Mouse (Mus musculus) intestine, embryonic 16.5 days (tissue): ENCODE results near the gene Rnf10. TPM values are rescaled to one million over a fixed set of nuclear protein-coding genes. Genes with fewer than 3 reads are reported as not detected.

Source experiments
- ATAC-seq: fragments of 200-750 bp; cut with Nextera tagmentation; 2 replicates; pipeline ENCODE4 v1.8.0; 2017; ENCODE audit warnings: moderate TSS enrichment, moderate library complexity
- H3K27ac ChIP-seq: fragments of 300-500 bp; sonication (generic); 2 replicates; pipeline ENCODE4 v1.5.1; 2014; ENCODE audit warnings: mild to moderate bottlenecking, low read length
- H3K27me3 ChIP-seq: fragments of 300-500 bp; sonication (generic); replicated peaks from 2 replicates; pipeline ENCODE4 v1.6.1; 2014; ENCODE audit warnings: low read length, control low read depth, mixed read lengths; ENCODE audit not compliant: control insufficient read depth, insufficient read depth
- H3K36me3 ChIP-seq: fragments of 300-500 bp; sonication (generic); 2 replicates; pipeline ENCODE4 v1.6.1; 2014; ENCODE audit warnings: low read length, control low read depth; ENCODE audit not compliant: control insufficient read depth, insufficient read depth
- H3K4me1 ChIP-seq: fragments of 300-500 bp; sonication (generic); 2 replicates; pipeline ENCODE4 v1.6.1; 2014; ENCODE audit warnings: low read length, control low read depth, mixed read lengths; ENCODE audit not compliant: control insufficient read depth, insufficient read depth
- H3K4me2 ChIP-seq: fragments of 300-500 bp; sonication (generic); 2 replicates; pipeline ENCODE4 v1.6.1; 2014; ENCODE audit warnings: low read depth, low read length, control low read depth
- H3K4me3 ChIP-seq: fragments of 300-500 bp; sonication (generic); 2 replicates; pipeline ENCODE4 v1.5.1; 2014; ENCODE audit warnings: mild to moderate bottlenecking, low read length
- H3K9ac ChIP-seq: fragments of 300-500 bp; sonication (generic); 2 replicates; pipeline ENCODE4 v1.6.1; 2014; ENCODE audit warnings: low read depth, low read length
- H3K9me3 ChIP-seq: fragments of 300-500 bp; sonication (generic); 2 replicates; pipeline ENCODE4 v1.6.1; 2016; ENCODE audit warnings: low read length, control low read depth; ENCODE audit not compliant: control insufficient read depth
- WGBS: fragments of 180-500 bp; shearing (Covaris S2); extraction: QIAGEN DNeasy Blood & Tissue Kit; methylation state at CpG from one replicate; pipeline ENCODE4 v1.1.7; 2014; 5-methylcytosine and 5-hydroxymethylcytosine counted together
- polyA plus RNA-seq: library from polyadenylated mRNA; unstranded; fragments of >200 nt; fragmentation: Nextera tagmentation; extraction: Ambion mirVana; gene quantifications from 2 replicates; pipeline ENCODE4 v1.2.1, GENCODE M21; 2015

The Rnf10 gene
- polyA plus RNA-seq, 1 experiment from 2014 or later, result 90.4 TPM

GRCm38 (mm10) chr5:115193669-115194625, 78.8 kb downstream of the Rnf10 start, which contains the start of gene Cabp1:
TSS of gene Cabp1 (minus strand) at chr5:115194381.
- no peaks in the 10 kb centered on the region for H3K9me3 ChIP-seq
- peak within 1 kb of the TSS; percentile 100 for H3K4me2 ChIP-seq
- H3K36me3 ChIP-seq, result no peaks in the 10 kb centered on the region
- H3K4me1 ChIP-seq, result peaks cover 19% of the 10 kb centered on the region
- under 1% methylated on average over 98 of the region's 116 CpGs for WGBS
- no peak within 1 kb of the TSS for H3K27ac ChIP-seq
- H3K9ac ChIP-seq, result peak within 1 kb of the TSS; percentile 54
- H3K4me3 ChIP-seq, result peak within 1 kb of the TSS; percentile 61
- peaks cover 58% of the 10 kb centered on the region for H3K27me3 ChIP-seq
- peak; percentile 81 for ATAC-seq

GRCm38 (mm10) chr5:115193226-115193625, 79.5 kb downstream of the Rnf10 start:
- H3K36me3 ChIP-seq, result no peaks in the 10 kb centered on the region
- peak overlapping the region; percentile 61 for H3K4me3 ChIP-seq
- H3K27ac ChIP-seq, result no peak overlapping the region
- ATAC-seq, result peak; percentile 63
- H3K4me2 ChIP-seq, result peak overlapping the region; percentile 100
- under 1% methylated on average over 34 of the region's 34 CpGs for WGBS
- H3K9ac ChIP-seq, result peak overlapping the region; percentile 54
- peaks cover 58% of the 10 kb centered on the region for H3K27me3 ChIP-seq
- H3K9me3 ChIP-seq, result peaks cover 5% of the 10 kb centered on the region; the same call in 1 of the 2 replicates
- H3K4me1 ChIP-seq, result peaks cover 19% of the 10 kb centered on the region

GRCm38 (mm10) chr5:115192828-115193195, 79.9 kb downstream of the Rnf10 start:
- WGBS, result 16% methylated on average over 7 of the region's 7 CpGs
- H3K36me3 ChIP-seq, result no peaks in the 10 kb centered on the region
- no peak overlapping the region for H3K27ac ChIP-seq
- H3K4me2 ChIP-seq, result peak overlapping the region; percentile 100
- peaks cover 58% of the 10 kb centered on the region for H3K27me3 ChIP-seq
- H3K4me3 ChIP-seq, result peak overlapping the region; percentile 61
- peaks cover 5% of the 10 kb centered on the region; the same call in 1 of the 2 replicates for H3K9me3 ChIP-seq
- peaks cover 19% of the 10 kb centered on the region for H3K4me1 ChIP-seq
- peak overlapping the region; percentile 54; the same call in 1 of the 2 replicates for H3K9ac ChIP-seq
- ATAC-seq, result no peak

- Histone ChIP-seq H3K36me3 (no peaks in the 10 kb centered on the region), H3K4me2 (no peak overlapping the region), H3K9me3 (peaks cover 5% of the 10 kb centered on the region; the same call in 1 of the 2 replicates), H3K27me3 (peaks cover 58% of the 10 kb centered on the region), H3K4me1 (peaks cover 19% of the 10 kb centered on the region), H3K27ac (no peak overlapping the region), H3K9ac (no peak overlapping the region), H3K4me3 (no peak overlapping the region)
- WGBS, result 10% methylated on average over 29 of the region's 29 CpGs
- ATAC-seq, result no peak
Measured at GRCm38 (mm10) chr5:115191880-115192827, 80.5 kb downstream of the Rnf10 start.

Other genes with a start within 250 kb of the Rnf10 start
- gene Gm10401, start 174.6 kb downstream of the Rnf10 start, polyA plus RNA-seq, result 17.6 and 22.0 TPM in 2 replicates
- 150 and 162 TPM in 2 replicates for gene Acads, start 153.6 kb downstream of the Rnf10 start, polyA plus RNA-seq
- gene Unc119b, start 137.9 kb downstream of the Rnf10 start, polyA plus RNA-seq, result 22.1 and 23.2 TPM in 2 replicates
- gene Mlec, start 114.7 kb downstream of the Rnf10 start, polyA plus RNA-seq, result 68.5 and 82.4 TPM in 2 replicates
- 0.80 and 1.2 TPM in 2 replicates for gene Cabp1, start 78.5 kb downstream of the Rnf10 start, polyA plus RNA-seq
- gene Pop5, start 37.1 kb downstream of the Rnf10 start, polyA plus RNA-seq, result 124 and 141 TPM in 2 replicates
- gene Coq5, start 6.8 kb upstream of the Rnf10 start, polyA plus RNA-seq, result 64.2 and 72.9 TPM in 2 replicates
- gene Dynll1, start 28.1 kb upstream of the Rnf10 start, polyA plus RNA-seq, result 1,024 and 1,116 TPM in 2 replicates
- 67.9 and 121 TPM in 2 replicates for gene Srsf9, start 54.3 kb upstream of the Rnf10 start, polyA plus RNA-seq
- 23.4 and 23.9 TPM in 2 replicates for gene Gatc, start 68.3 kb upstream of the Rnf10 start, polyA plus RNA-seq
- 62.0 and 67.4 TPM in 2 replicates for gene Triap1, start 68.3 kb upstream of the Rnf10 start, polyA plus RNA-seq
- gene Cox6a1, start 76.1 kb upstream of the Rnf10 start, polyA plus RNA-seq, result 1,462 and 1,500 TPM in 2 replicates
- 3.0 and 4.5 TPM in 2 replicates for gene Msi1, start 156.7 kb upstream of the Rnf10 start, polyA plus RNA-seq
- 1.2 and 1.3 TPM in 2 replicates for gene Pla2g1b, start 193.4 kb upstream of the Rnf10 start, polyA plus RNA-seq
- 20.4 and 23.1 TPM in 2 replicates for gene Sirt4, start 211.8 kb upstream of the Rnf10 start, polyA plus RNA-seq
- 71.9 and 88.2 TPM in 2 replicates for gene Pxn, start 233.8 kb upstream of the Rnf10 start, polyA plus RNA-seq